Mouse (Mus musculus) bone marrow, adult 2 months (tissue): ENCODE measurements around the gene Muc4.

ENCODE experiments used
- CTCF ChIP-seq: fragments of 200-500 bp; IDR thresholded peaks from 2 replicates; pipeline ENCODE4 v1.5.1; 2011; ENCODE audit warnings: low read length, control low read depth; ENCODE audit not compliant: control insufficient read depth, insufficient read depth
- POLR2A ChIP-seq: fragments of 200-500 bp; IDR thresholded peaks from 2 replicates; pipeline ENCODE4 v1.6.1; 2011; ENCODE audit warnings: low read depth, mild to moderate bottlenecking, control low read depth, low read length, borderline replicate concordance; ENCODE audit not compliant: control insufficient read depth

- TF ChIP-seq POLR2A (no peak), CTCF (no peak)
Observed at GRCm38 (mm10) chr16:32707824-32708456, 27.7 kb upstream of the Muc4 start.
